Mouse (Mus musculus) midbrain, postnatal 0 days (tissue): ENCODE measurements around the gene Ice2. TPM values are rescaled to one million over a fixed set of nuclear protein-coding genes. Genes with fewer than 3 reads are reported as not detected.
A peak's percentile ranks its signal among the peaks of the same experiment; 100 is the strongest.

Experiments used
- ATAC-seq: fragments of 200-750 bp; cut with Nextera tagmentation; 2 replicates; pipeline ENCODE4 v1.8.0; 2017; ENCODE audit warnings: moderate number of reproducible peaks, mild to moderate bottlenecking, moderate TSS enrichment, moderate library complexity; ENCODE audit not compliant: low FRiP score
- DNase-seq: peaks from one replicate; pipeline ENCODE4 v3.0.0-alpha.2; 2015; ENCODE audit warnings: low spot score
- H3K27ac ChIP-seq: fragments of 300-500 bp; sonication (generic); 2 replicates; pipeline ENCODE4 v1.5.1; 2014; ENCODE audit warnings: low read depth, mild to moderate bottlenecking, low read length, mixed read lengths
- H3K27me3 ChIP-seq: fragments of 300-500 bp; sonication (generic); 2 replicates; pipeline ENCODE4 v1.6.1; 2014; ENCODE audit warnings: low read length, control low read depth, mixed read lengths; ENCODE audit not compliant: insufficient read depth
- H3K36me3 ChIP-seq: fragments of 300-500 bp; sonication (generic); 2 replicates; pipeline ENCODE4 v1.6.1; 2014; ENCODE audit warnings: low read length, control low read depth, mixed read lengths; ENCODE audit not compliant: insufficient read depth
- H3K4me1 ChIP-seq: fragments of 300-500 bp; sonication (generic); 2 replicates; pipeline ENCODE4 v1.6.1; 2014; ENCODE audit warnings: mild to moderate bottlenecking, control low read depth, antibody characterized with exemption, low read length, mixed read lengths; ENCODE audit not compliant: insufficient read depth
- H3K4me2 ChIP-seq: fragments of 300-500 bp; sonication (generic); 2 replicates; pipeline ENCODE4 v1.6.1; 2014; ENCODE audit warnings: low read depth, mild to moderate bottlenecking, low read length, mixed read lengths; ENCODE audit not compliant: poor library complexity, severe bottlenecking
- H3K4me3 ChIP-seq: fragments of 300-500 bp; sonication (generic); 2 replicates; pipeline ENCODE4 v1.5.1; 2014; ENCODE audit warnings: low read depth, mild to moderate bottlenecking, low read length, moderate library complexity
- H3K9ac ChIP-seq: fragments of 300-500 bp; sonication (generic); replicated peaks from 2 replicates; pipeline ENCODE4 v1.6.1; 2014; ENCODE audit warnings: mild to moderate bottlenecking, low read length, moderate library complexity, mixed read lengths; ENCODE audit not compliant: poor library complexity, severe bottlenecking
- H3K9me3 ChIP-seq: fragments of 300-500 bp; sonication (generic); 2 replicates; pipeline ENCODE4 v1.6.1; 2016; ENCODE audit warnings: low read length, control low read depth
- CTCF ChIP-seq: IDR thresholded peaks from 2 replicates; pipeline ENCODE4 v1.5.1; 2016; ENCODE audit warnings: antibody characterized with exemption, mild to moderate bottlenecking
- WGBS: fragments of 180-500 bp; shearing (Covaris S2); extraction: QIAGEN DNeasy Blood & Tissue Kit; methylation state at CpG from one replicate; pipeline ENCODE4 v1.1.7; 2014; 5-methylcytosine and 5-hydroxymethylcytosine counted together
- polyA plus RNA-seq: library from polyadenylated mRNA; unstranded; fragments of >200 nt; fragmentation: Nextera tagmentation; extraction: Ambion mirVana; gene quantifications from 2 replicates; pipeline ENCODE4 v1.2.1, GENCODE M21; 2015
- total RNA-seq: library from RNA; depleted of rRNA; stranded (reverse); fragments of >200 nt; gene quantifications from 2 replicates; pipeline ENCODE4 v1.2.3, GENCODE M21; 2014

Gene Ice2
- total and polyA plus RNA-seq, 2 experiments from 2014 or later = 4.9 to 7.3 TPM

- DNase-seq (no peak), ATAC-seq (no peak)
- 67% methylated on average over 4 of the region's 4 CpGs for WGBS
- no peaks in the 10 kb centered on the region for H3K27me3 ChIP-seq
- H3K9me3 ChIP-seq = no peaks in the 10 kb centered on the region
- H3K27ac ChIP-seq = no peak overlapping the region
- no peak for TF ChIP-seq CTCF
- H3K36me3 ChIP-seq = no peaks in the 10 kb centered on the region
- H3K4me3 ChIP-seq = no peak overlapping the region
- H3K9ac ChIP-seq = no peak overlapping the region
- no peak overlapping the region for H3K4me2 ChIP-seq
- peaks cover 7% of the 10 kb centered on the region for H3K4me1 ChIP-seq
Observed at GRCm38 (mm10) chr9:69362766-69363165, 34.9 kb upstream of the Ice2 start.

DNA sequence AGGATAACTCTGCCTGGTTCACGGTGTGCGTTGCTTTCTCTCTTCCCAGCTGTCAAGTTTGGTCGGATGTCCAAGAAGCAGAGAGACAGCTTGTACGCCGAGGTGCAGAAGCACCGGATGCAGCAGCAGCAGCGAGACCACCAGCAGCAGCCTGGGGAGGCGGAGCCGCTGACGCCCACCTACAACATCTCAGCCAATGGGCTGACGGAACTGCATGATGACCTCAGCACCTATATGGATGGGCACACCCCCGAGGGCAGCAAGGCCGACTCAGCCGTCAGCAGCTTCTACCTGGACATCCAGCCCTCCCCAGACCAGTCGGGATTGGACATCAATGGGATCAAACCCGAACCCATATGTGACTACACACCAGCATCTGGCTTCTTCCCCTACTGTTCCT is 33.6 kb upstream of the Ice2 start:
- H3K4me2 ChIP-seq = no peak overlapping the region
- ATAC-seq (no peak), DNase-seq (no peak)
- no peak overlapping the region for H3K27ac ChIP-seq
- H3K4me3 ChIP-seq = no peak overlapping the region
- H3K4me1 ChIP-seq = peaks cover under 1% of the 10 kb centered on the region; the same call in 1 of the 2 replicates
- WGBS = 53% methylated on average over 16 of the region's 16 CpGs
- H3K9ac ChIP-seq = no peak overlapping the region
- H3K36me3 ChIP-seq = no peaks in the 10 kb centered on the region
- H3K27me3 ChIP-seq = no peaks in the 10 kb centered on the region
- TF ChIP-seq CTCF = no peak
- no peaks in the 10 kb centered on the region for H3K9me3 ChIP-seq

GRCm38 (mm10) chr9:69367055-69367454 is 30.7 kb upstream of the Ice2 start:
- no peak for DNase-seq
- WGBS = 71% methylated on average over 4 of the region's 4 CpGs

DNA sequence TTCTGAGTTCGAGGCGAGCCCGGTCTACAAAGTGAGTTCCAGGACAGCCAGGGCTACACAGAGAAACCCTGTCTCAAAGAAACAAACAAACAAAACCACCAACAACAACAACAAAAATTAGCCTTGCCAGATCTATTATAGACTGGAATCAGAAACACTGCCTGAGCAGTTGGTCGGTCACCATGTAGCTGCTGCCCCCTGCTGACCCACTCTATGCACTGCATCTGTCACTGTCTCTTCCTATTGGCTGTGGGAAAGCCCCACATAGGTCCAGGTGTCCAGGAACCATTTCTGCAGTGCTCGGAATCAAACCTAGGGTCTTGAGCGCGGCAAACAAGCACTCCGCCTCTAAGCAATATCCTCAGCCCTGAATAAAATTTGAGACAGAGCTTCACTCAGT is 29.6 kb upstream of the Ice2 start:
- Histone ChIP-seq H3K9me3 (no peaks in the 10 kb centered on the region), H3K9ac (no peak overlapping the region), H3K27ac (no peak overlapping the region), H3K4me2 (no peak overlapping the region), H3K4me3 (no peak overlapping the region), H3K27me3 (no peaks in the 10 kb centered on the region), H3K36me3 (no peaks in the 10 kb centered on the region), H3K4me1 (no peaks in the 10 kb centered on the region; the same call in 1 of the 2 replicates)
- TF ChIP-seq CTCF = peak; percentile 79
- WGBS = 73% methylated on average over 8 of the region's 8 CpGs
- no peak for ATAC-seq
- peak; percentile 58 for DNase-seq

More at GRCm38 (mm10) chr9:69367055-69367454, 30.7 kb upstream of the Ice2 start:
- Histone ChIP-seq H3K9ac (no peak overlapping the region), H3K36me3 (no peaks in the 10 kb centered on the region), H3K27ac (no peak overlapping the region), H3K9me3 (no peaks in the 10 kb centered on the region), H3K4me3 (no peak overlapping the region), H3K4me2 (no peak overlapping the region), H3K4me1 (no peaks in the 10 kb centered on the region; the same call in 1 of the 2 replicates), H3K27me3 (no peaks in the 10 kb centered on the region)
- no peak for TF ChIP-seq CTCF
- ATAC-seq = no peak

GRCm38 (mm10) chr9:69371046-69371724 is 26.5 kb upstream of the Ice2 start:
- no peak overlapping the region for H3K4me3 ChIP-seq
- no peaks in the 10 kb centered on the region for H3K9me3 ChIP-seq
- H3K27me3 ChIP-seq = no peaks in the 10 kb centered on the region
- peaks cover 16% of the 10 kb centered on the region for H3K36me3 ChIP-seq
- H3K27ac ChIP-seq = no peak overlapping the region
- no peak for TF ChIP-seq CTCF
- WGBS = 67% methylated on average over 11 of the region's 11 CpGs
- no peaks in the 10 kb centered on the region for H3K4me1 ChIP-seq
- no peak overlapping the region for H3K4me2 ChIP-seq
- DNase-seq (no peak), ATAC-seq (no peak)
- no peak overlapping the region for H3K9ac ChIP-seq

GRCm38 (mm10) chr9:69372871-69373270 is 24.8 kb upstream of the Ice2 start:
- H3K36me3 ChIP-seq = peaks cover 23% of the 10 kb centered on the region
- no peaks in the 10 kb centered on the region for H3K9me3 ChIP-seq
- TF ChIP-seq CTCF = no peak
- H3K9ac ChIP-seq = no peak overlapping the region
- ATAC-seq (no peak), DNase-seq (no peak)
- no peaks in the 10 kb centered on the region for H3K27me3 ChIP-seq
- WGBS = 23% methylated on average over 4 of the region's 4 CpGs
- no peak overlapping the region for H3K4me2 ChIP-seq
- no peaks in the 10 kb centered on the region for H3K4me1 ChIP-seq
- no peak overlapping the region for H3K4me3 ChIP-seq
- H3K27ac ChIP-seq = peak overlapping the region; percentile 20; the same call in 1 of the 2 replicates
